Mouse (Mus musculus): ENCODE data around the gene Vps52. TPM values are rescaled to one million over a fixed set of nuclear protein-coding genes. Genes with fewer than 3 reads are reported as not detected.
A peak's percentile ranks its signal among the peaks of the same experiment; 100 is the strongest.

Vps52 gene
- total RNA-seq (2021) (10 to 100 TPM; 38.1 to 39.1 TPM), polyA plus RNA-seq (2012; rRNA removed) (47.8 and 56.4 TPM in 2 replicates)
- long read RNA-seq, transcript Vps52-201 (20 exons, 3,383 nt): major isoform, 62 of 80 reads
- long read RNA-seq, partial matches to known transcripts: 12 of 80 reads
- long read RNA-seq, other reads (novel, unspliced or antisense): 6 of 80 reads

- DNase-seq: peak; percentile 94 to 96
- peak within 1 kb of the TSS; percentile 86 for H3K9ac ChIP-seq (ENCODE audit: low read depth, low read length)
- H3K4me3 ChIP-seq: peak within 1 kb of the TSS; percentile 99
- peak within 1 kb of the TSS; percentile 94 for H3K27ac ChIP-seq
- peaks cover 5% of the 10 kb centered on the region; the same call in 1 of the 2 replicates for H3K4me1 ChIP-seq (ENCODE audit: control insufficient read depth, insufficient read depth, low read length)
- H3K79me2 ChIP-seq (replicated peaks; ENCODE audit: control insufficient read depth, insufficient read depth, low read length): no peaks in the 10 kb centered on the region
- H3K27me3 ChIP-seq (ENCODE audit: control insufficient read depth, insufficient read depth, low read length): no peaks in the 10 kb centered on the region
- under 1% methylated on average over 50 of the region's 50 CpGs for WGBS
- intact Hi-C loops (cut with DNase I): loop anchor here (1.0 to 2.0 kb wide), 2 partner anchors 15 to 71 kb away; partner anchors contain the start of genes Pfdn6 and Wdr46
- H3K36me3 ChIP-seq (ENCODE audit: control insufficient read depth, insufficient read depth, low read length): peaks cover 3% of the 10 kb centered on the region; the same call in 1 of the 2 replicates
- peak; percentile 72 for TF ChIP-seq EP300 (IDR thresholded peaks at IDR 0.05; ENCODE audit: insufficient read depth, low read depth, low read length)
- peak; percentile 96 for TF ChIP-seq POLR2A (IDR thresholded peaks at IDR 0.05; ENCODE audit: insufficient read depth, low read depth, low read length)
- peak; percentile 49 for TF ChIP-seq CTCF (IDR thresholded peaks at IDR 0.05)
Measured at GRCm38 (mm10) chr17:33955555-33956214, at the start of gene Vps52, which contains the start of gene Rps18. TSS of gene Vps52 (plus strand) at chr17:33955812. TSS of gene Rps18 (minus strand) at chr17:33956001.

GRCm38 (mm10) chr17:33908331-33909076 lies 47.1 kb upstream of the Vps52 start:
- WGBS: under 1% methylated on average over 44 of the region's 44 CpGs
- Histone ChIP-seq H3K27me3 (ENCODE audit: control insufficient read depth, insufficient read depth, low read length) (no peaks in the 10 kb centered on the region), H3K4me3 (peak overlapping the region; percentile 61), H3K36me3 (ENCODE audit: control insufficient read depth, insufficient read depth, low read length) (no peaks in the 10 kb centered on the region; the same call in 1 of the 2 replicates), H3K27ac (peak overlapping the region; percentile 78), H3K79me2 (replicated peaks; ENCODE audit: control insufficient read depth, insufficient read depth, low read length) (no peaks in the 10 kb centered on the region), H3K4me1 (ENCODE audit: control insufficient read depth, insufficient read depth, low read length) (peaks cover 3% of the 10 kb centered on the region; the same call in 1 of the 2 replicates), H3K9ac (ENCODE audit: low read depth, low read length) (peak overlapping the region; percentile 80)
- DNase-seq: no peak
- intact Hi-C loops (cut with DNase I): no loop called here
- TF ChIP-seq POLR2A (IDR thresholded peaks at IDR 0.05; ENCODE audit: insufficient read depth, low read depth, low read length) (no peak), EP300 (IDR thresholded peaks at IDR 0.05; ENCODE audit: insufficient read depth, low read depth, low read length) (no peak), CTCF (IDR thresholded peaks at IDR 0.05) (no peak)

- peak; percentile 70; the same call in 1 of the 2 replicates for TF ChIP-seq POLR2A (IDR thresholded peaks at IDR 0.05; ENCODE audit: insufficient read depth, low read depth, low read length)
- peak; percentile 30; the same call in 1 of the 2 replicates for TF ChIP-seq EP300 (IDR thresholded peaks at IDR 0.05; ENCODE audit: insufficient read depth, low read depth, low read length)
- TF ChIP-seq CTCF (IDR thresholded peaks at IDR 0.05): no peak
- H3K4me3 ChIP-seq: peak within 1 kb of the TSS; percentile 82
- H3K36me3 ChIP-seq (ENCODE audit: control insufficient read depth, insufficient read depth, low read length): no peaks in the 10 kb centered on the region; the same call in 1 of the 2 replicates
- H3K4me1 ChIP-seq (ENCODE audit: control insufficient read depth, insufficient read depth, low read length): peaks cover 3% of the 10 kb centered on the region; the same call in 1 of the 2 replicates
- peak within 1 kb of the TSS; percentile 91 for H3K9ac ChIP-seq (ENCODE audit: low read depth, low read length)
- H3K79me2 ChIP-seq (replicated peaks; ENCODE audit: control insufficient read depth, insufficient read depth, low read length): no peaks in the 10 kb centered on the region
- intact Hi-C loops (cut with DNase I): no loop called here
- no peaks in the 10 kb centered on the region for H3K27me3 ChIP-seq (ENCODE audit: control insufficient read depth, insufficient read depth, low read length)
- WGBS: under 1% methylated on average over 68 of the region's 68 CpGs
- peak within 1 kb of the TSS; percentile 98 for H3K27ac ChIP-seq
- peak; percentile 99 to 100 for DNase-seq
Measured at GRCm38 (mm10) chr17:33909077-33909868, 46.3 kb upstream of the Vps52 start, which contains the start of gene Daxx. TSS of gene Daxx (plus strand) at chr17:33909414.

DNA sequence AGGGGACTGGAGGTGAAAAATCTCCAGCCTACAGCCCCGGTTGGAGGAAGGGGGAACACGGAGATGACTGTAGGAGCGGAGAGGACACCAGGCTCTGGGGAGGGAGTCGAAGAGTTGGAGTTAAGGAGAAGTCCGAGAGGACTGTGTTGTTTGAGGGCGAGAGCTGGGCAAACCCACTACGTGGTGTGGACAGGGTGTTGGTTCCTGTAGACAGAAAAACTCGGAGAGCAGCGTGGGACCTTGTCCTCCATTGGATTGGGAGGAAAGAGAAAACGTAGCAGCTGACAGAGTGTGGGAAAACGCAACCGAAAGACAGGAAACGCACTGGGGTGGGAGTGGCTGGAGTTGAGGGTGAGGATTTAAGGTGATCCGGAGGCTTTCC lies 45.8 kb upstream of the Vps52 start:
- H3K36me3 ChIP-seq (ENCODE audit: control insufficient read depth, insufficient read depth, low read length): no peaks in the 10 kb centered on the region; the same call in 1 of the 2 replicates
- peak overlapping the region; percentile 91 for H3K9ac ChIP-seq (ENCODE audit: low read depth, low read length)
- peak overlapping the region; percentile 98 for H3K27ac ChIP-seq
- peak overlapping the region; percentile 82 for H3K4me3 ChIP-seq
- peak; percentile 65 to 69 for DNase-seq
- H3K79me2 ChIP-seq (replicated peaks; ENCODE audit: control insufficient read depth, insufficient read depth, low read length): no peaks in the 10 kb centered on the region
- TF ChIP-seq POLR2A (IDR thresholded peaks at IDR 0.05; ENCODE audit: insufficient read depth, low read depth, low read length) (peak; percentile 70), EP300 (IDR thresholded peaks at IDR 0.05; ENCODE audit: insufficient read depth, low read depth, low read length) (no peak)
- whole genome bisulfite sequencing: under 1% methylated on average over 14 of the region's 14 CpGs
- intact Hi-C loops (cut with DNase I): no loop called here
- H3K4me1 ChIP-seq (ENCODE audit: control insufficient read depth, insufficient read depth, low read length): peaks cover 3% of the 10 kb centered on the region; the same call in 1 of the 2 replicates
- no peaks in the 10 kb centered on the region for H3K27me3 ChIP-seq (ENCODE audit: control insufficient read depth, insufficient read depth, low read length)

Measured in heart, adult 2 months (tissue).